Mouse (Mus musculus) ES-CJ7 (cell line): Measurements from ENCODE around the gene Cfl1.

Experiments
- DNase-seq: peaks from one replicate; pipeline ENCODE4 v3.0.0; 2011; ENCODE audit warnings: low read depth, low spot score

Gene Cfl1

DNA sequence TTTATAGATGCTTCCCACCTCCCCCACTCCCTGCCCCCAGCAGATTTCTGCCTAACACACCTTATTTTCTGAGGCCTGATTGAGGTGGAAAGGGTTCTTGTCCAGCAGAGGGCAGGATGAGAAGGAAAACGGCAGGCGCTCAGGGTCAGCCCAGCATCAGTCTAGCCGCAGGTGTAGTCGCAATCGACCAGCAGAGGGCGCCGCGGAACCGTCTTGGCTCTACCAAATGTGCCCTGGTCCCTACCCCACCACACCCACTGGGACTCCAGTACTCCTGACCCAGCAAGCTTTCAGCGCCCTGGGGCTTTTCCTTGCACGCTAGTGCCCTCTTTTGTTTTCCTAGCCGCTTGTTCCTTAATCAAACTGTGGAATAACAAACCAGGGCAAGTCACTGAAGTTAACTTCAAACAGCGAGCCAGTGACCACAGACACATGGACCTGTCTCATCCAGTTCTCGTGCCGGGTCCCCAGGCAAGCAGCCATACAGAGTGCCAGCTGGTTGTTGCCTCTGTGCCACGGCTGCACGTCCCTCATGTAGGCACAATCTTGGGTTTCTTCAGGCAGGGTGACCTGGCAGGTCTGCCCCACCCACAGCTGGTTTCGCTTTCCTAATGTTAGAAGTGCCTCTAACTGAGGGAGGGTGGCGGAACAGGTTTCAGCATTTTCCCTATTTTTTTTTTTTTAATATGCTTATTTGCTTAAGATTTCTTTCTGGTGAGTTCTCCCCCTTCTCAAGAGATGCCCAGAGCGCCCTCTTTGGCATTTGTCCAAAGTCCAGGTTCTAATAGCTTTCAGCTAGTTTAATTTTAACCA, 39.3 kb downstream of the Cfl1 start:
- peak; percentile 96 for DNase-seq

DNA sequence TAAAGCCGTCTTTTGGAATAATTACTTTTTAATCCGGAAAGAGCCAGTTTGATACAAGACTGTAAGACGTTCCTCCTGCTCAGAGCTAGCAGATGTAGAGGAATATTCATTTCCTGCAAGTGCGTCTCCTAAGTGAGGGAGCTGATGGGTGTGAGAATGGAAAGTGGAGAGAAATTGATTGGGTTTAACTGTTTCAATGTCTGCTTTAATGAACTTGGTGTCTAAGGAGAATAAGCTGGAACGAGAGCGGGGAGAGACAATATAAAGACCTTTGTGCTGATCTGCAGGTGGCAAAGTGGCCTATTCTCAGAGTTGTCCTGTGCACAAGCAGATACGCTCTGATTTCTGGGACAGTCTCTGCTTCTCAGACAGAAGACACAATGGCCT, 39.9 kb downstream of the Cfl1 start:
- no peak for DNase-seq

DNA sequence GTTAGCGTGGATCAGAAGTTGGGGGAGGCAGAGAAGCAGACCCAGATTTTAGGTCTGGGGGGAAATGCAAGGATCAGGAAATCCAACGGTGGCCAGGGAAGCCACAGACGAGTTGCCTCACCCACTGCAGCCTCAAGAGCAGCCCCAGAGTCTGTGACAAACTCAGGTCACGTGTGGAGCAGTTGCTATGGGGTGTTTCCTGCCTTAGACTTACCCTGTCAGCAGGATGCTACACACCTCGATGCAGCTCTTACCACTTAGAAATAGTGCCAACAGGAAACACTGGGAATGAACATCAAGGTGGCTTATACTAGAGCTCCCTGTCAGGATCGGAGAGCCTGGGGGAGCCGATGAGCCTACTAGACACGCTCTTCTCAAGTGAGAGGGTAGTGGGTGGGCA, 42.3 kb downstream of the Cfl1 start:
- no peak for DNase-seq

DNA sequence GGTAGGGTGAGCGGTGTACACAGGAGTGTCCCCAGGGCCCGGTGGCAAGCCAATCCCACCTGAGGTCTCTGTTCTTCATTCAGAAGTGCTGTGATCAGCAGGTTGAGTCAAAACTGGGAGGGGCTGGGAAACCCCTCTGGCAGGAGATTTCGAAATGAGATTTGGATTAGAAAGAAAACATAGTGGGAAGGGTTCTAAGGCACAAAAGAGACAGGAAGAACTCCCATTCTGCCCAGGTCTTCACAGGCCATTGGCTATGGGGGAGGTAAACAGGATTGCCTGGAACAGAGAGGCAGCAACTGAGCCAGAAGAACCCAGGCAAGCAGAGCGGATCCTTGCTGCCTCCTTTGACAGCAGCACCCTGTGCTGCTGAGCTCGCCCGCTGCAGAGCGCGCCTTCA, 48.5 kb downstream of the Cfl1 start:
- no peak for DNase-seq

DNA sequence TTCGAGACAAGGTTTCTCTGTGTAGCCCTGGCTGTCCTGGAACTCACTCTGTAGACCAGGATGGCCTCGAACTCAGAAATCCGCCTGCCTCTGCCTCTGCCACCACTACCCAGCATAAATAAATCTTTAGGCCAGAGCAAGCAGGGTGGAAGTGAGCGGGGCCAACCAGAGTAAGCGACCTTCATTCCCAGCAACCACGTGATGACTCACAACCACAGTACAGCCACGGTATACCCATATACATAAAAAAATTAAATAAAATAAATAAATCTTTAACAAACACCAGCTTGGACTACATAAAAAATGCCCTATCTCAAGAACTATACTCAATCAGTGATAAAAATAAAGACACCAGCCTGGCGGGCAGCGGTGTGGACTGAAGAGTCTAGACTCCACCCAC, 53.1 kb downstream of the Cfl1 start:
- DNase-seq = no peak

GRCm38 (mm10) chr19:5544031-5544430, 53.8 kb downstream of the Cfl1 start:
- DNase-seq = no peak
